Mouse (Mus musculus) kidney, adult 2 months (tissue): ENCODE measurements around the gene Hist1h3d. TPM values are rescaled to one million over a fixed set of nuclear protein-coding genes. Genes with fewer than 3 reads are reported as not detected.
A peak's percentile ranks its signal among the peaks of the same experiment; 100 is the strongest.
"Not testable (repeated sequence)": the region's sequence is repeated elsewhere in the genome, so short reads cannot be mapped to it uniquely, and the experiment has no call there.

Experiments used
- DNase-seq: peaks from one replicate; pipeline ENCODE4 v3.0.0; 2021
- H3K27ac ChIP-seq: fragments of 200-500 bp; 2 replicates; pipeline ENCODE4 v1.5.1; 2012; ENCODE audit warnings: low read depth, low read length, control low read depth, inconsistent platforms; ENCODE audit not compliant: insufficient read depth
- H3K27me3 ChIP-seq: fragments of 200-500 bp; replicated peaks from 2 replicates; pipeline ENCODE4 v1.6.1; 2012; ENCODE audit warnings: mild to moderate bottlenecking, moderate library complexity, low read length, inconsistent platforms; ENCODE audit not compliant: control insufficient read depth, insufficient read depth
- H3K36me3 ChIP-seq: fragments of 200-500 bp; 2 replicates; pipeline ENCODE4 v1.6.1; 2012; ENCODE audit warnings: mild to moderate bottlenecking, moderate library complexity, low read length, inconsistent platforms; ENCODE audit not compliant: control insufficient read depth, insufficient read depth
- H3K4me1 ChIP-seq: fragments of 200-500 bp; 2 replicates; pipeline ENCODE4 v1.6.1; 2011; ENCODE audit warnings: low read length; ENCODE audit not compliant: control insufficient read depth, insufficient read depth
- H3K4me3 ChIP-seq: fragments of 200-500 bp; 2 replicates; pipeline ENCODE4 v1.5.1; 2011; ENCODE audit warnings: mild to moderate bottlenecking, low read depth, low read length, control low read depth; ENCODE audit not compliant: insufficient read depth
- CTCF ChIP-seq: fragments of 200-500 bp; conservative IDR thresholded peaks from 2 replicates; pipeline ENCODE4 v1.5.1; 2011; ENCODE audit warnings: low read depth, mild to moderate bottlenecking, control low read depth, low read length, moderate library complexity, mixed read lengths; ENCODE audit not compliant: insufficient read depth, insufficient read length
- POLR2A ChIP-seq: fragments of 200-500 bp; IDR thresholded peaks from one replicate; pipeline ENCODE4 v1.6.1; 2011; ENCODE audit warnings: low read depth, low read length, control low read depth
- WGBS: fragments of 180-500 bp; shearing (Covaris S2); methylation state at CpG from one replicate; pipeline ENCODE4 v1.1.7; 2018; 5-methylcytosine and 5-hydroxymethylcytosine counted together
- polyA plus RNA-seq: library from polyadenylated mRNA; depleted of rRNA; stranded (reverse); fragments of >200 nt; gene quantifications from 2 replicates; pipeline ENCODE4 v1.2.3, GENCODE M21; 2012

Gene Hist1h3d
- polyA plus RNA-seq, 1 experiment: 0.88 TPM

DNA sequence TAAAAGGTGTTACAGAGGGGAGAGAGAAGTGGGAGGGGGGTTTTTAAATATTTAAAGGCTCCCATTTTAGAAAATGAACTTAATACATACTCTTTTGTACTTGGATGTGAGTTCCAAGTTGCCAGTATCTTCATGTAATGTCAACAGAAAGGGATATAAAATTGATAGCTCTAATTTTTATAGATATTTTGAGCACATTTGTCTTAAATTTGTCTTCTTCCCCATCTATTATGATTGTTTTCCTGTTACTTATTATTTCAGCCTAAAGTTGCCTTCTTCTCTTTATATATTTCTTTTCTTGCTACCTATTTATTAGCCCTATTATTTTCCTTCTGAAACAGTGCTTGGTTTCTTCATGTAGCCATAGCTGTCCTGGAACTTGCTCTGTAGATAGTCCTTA lies 22.6 kb upstream of the Hist1h3d start, which contains the start of gene Hist1h1d:
Gene Hist1h1d, plus strand, starts transcription at position 301 of the 400 bp plus-strand sequence.
- no peak for DNase-seq
- Histone ChIP-seq H3K4me3 (no peak within 1 kb of the TSS), H3K27ac (no peak within 1 kb of the TSS), H3K27me3 (no peaks in the 10 kb centered on the region), H3K36me3 (no peaks in the 10 kb centered on the region), H3K4me1 (no peaks in the 10 kb centered on the region)
- TF ChIP-seq POLR2A: no peak
- no peak for TF ChIP-seq CTCF

DNA sequence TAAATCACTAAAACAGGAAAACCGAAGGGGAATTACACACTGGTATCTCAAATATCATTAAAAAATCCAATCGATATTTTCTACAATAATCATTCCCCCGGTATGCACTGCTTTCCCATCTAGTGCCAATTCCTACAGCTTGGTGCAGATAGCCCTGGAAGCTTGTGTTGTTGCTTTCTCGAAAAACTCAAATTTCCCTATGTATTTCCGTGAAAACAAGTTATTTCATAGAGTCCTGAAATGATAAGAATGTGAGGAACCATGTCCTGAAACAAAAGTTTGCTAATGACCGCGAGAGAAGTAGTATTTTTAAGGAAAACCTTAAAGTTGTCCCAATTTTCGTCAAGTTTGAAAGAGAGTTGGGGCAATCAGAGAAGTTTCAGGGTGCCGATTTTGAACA lies 21.2 kb upstream of the Hist1h3d start:
- 18% methylated on average over 9 of the region's 9 CpGs for WGBS
- H3K36me3 ChIP-seq: no peaks in the 10 kb centered on the region
- no peaks in the 10 kb centered on the region for H3K4me1 ChIP-seq
- TF ChIP-seq POLR2A (no peak), CTCF (no peak)
- no peaks in the 10 kb centered on the region for H3K27me3 ChIP-seq
- no peak for DNase-seq
- no peak overlapping the region for H3K27ac ChIP-seq
- peak overlapping the region; percentile 52; the same call in 1 of the 2 replicates for H3K4me3 ChIP-seq

DNA sequence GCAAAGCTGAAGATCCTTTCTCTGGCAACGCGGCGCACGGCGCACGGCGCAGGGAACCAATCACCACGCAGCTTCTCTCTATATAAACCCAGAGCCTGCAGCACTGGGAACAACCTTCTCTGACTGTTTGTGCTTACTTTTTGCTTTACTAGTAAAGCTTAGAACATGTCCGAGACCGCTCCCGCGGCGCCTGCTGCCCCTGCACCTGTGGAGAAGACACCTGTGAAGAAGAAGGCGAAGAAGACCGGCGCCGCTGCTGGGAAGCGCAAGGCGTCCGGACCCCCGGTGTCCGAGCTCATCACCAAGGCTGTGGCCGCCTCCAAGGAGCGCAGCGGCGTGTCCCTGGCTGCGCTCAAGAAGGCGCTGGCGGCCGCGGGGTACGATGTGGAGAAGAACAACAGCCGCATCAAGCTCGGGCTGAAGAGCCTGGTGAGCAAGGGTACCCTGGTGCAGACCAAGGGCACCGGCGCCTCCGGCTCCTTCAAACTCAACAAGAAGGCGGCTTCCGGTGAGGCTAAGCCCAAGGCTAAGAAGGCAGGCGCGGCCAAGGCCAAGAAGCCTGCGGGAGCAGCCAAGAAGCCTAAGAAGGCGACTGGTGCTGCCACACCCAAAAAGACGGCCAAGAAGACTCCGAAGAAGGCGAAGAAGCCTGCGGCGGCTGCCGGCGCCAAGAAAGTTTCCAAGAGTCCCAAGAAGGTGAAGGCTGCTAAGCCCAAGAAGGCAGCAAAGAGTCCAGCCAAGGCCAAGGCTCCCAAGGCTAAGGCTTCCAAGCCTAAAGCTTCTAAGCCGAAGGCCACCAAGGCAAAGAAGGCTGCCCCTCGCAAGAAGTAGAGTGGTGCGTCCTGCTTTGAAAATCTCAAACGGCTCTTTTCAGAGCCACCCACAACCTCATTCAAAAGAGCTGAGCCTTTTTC lies 20.4 kb upstream of the Hist1h3d start:
- Histone ChIP-seq H3K4me3 (peak overlapping the region; percentile 52), H3K27ac (peak overlapping the region; percentile 66; the same call in 1 of the 2 replicates), H3K36me3 (no peaks in the 10 kb centered on the region), H3K4me1 (no peaks in the 10 kb centered on the region), H3K27me3 (no peaks in the 10 kb centered on the region)
- DNase-seq: peak; percentile 73
- WGBS: under 1% methylated on average over 54 of the region's 54 CpGs
- TF ChIP-seq CTCF: no peak
- TF ChIP-seq POLR2A: peak; percentile 15

DNA sequence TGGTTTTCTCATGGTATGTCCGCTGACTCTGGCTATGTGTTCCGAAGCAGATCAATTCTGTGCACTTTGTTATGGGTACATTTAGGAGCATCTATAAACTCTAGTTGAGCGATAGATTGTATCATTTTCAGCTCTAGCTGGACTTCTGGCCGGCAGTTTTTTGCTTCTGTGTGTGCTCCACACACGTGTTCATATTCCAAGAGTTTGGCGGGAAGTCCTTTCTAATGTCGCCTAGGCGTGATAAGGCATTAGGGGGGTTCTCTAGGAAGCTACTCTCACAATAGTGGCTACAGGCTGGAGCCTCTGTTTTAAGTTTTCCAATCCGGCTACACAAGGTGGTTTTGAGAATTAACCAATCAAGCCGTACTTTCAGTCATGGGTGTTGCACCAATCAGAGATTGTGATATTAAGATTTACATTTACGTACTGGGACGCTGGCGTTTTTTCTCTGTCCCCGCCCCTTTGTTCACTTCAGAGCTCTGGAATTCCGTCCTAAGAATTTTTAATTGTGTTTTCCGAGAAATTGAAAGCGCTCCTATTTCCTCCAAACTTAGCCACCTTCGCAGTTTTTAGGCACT lies 19.6 kb upstream of the Hist1h3d start:
- H3K27me3 ChIP-seq: no peaks in the 10 kb centered on the region
- TF ChIP-seq CTCF (no peak), POLR2A (no peak)
- peak; percentile 91 for DNase-seq
- H3K36me3 ChIP-seq: no peaks in the 10 kb centered on the region
- peak overlapping the region; percentile 52 for H3K4me3 ChIP-seq
- H3K4me1 ChIP-seq: no peaks in the 10 kb centered on the region
- H3K27ac ChIP-seq: peak overlapping the region; percentile 84
- WGBS: under 1% methylated on average over 18 of the region's 18 CpGs

DNA sequence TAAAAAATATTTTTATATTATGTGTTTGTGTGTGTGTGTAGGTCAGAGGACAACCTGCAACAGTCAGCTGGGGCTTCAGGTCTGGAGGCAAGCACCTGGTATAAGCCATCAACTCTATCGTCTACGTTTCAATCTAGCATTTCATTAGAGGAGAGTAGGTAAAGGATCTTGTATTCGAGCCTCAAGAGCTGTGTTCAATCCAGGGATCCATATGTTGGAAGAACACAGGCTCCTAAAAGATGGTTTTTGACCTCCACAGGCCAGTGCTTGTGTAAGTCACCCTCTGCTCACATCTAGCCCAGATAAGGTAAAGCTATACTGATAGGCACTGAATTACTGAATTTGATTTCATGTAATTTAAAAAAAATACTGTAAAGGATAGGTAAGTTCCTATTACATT lies 18.7 kb upstream of the Hist1h3d start:
- Histone ChIP-seq H3K36me3 (no peaks in the 10 kb centered on the region), H3K4me1 (no peaks in the 10 kb centered on the region), H3K4me3 (no peak overlapping the region), H3K27ac (no peak overlapping the region), H3K27me3 (no peaks in the 10 kb centered on the region)
- no peak for DNase-seq
- TF ChIP-seq POLR2A (no peak), CTCF (no peak)
- WGBS: 71% methylated on average over 3 of the region's 3 CpGs

DNA sequence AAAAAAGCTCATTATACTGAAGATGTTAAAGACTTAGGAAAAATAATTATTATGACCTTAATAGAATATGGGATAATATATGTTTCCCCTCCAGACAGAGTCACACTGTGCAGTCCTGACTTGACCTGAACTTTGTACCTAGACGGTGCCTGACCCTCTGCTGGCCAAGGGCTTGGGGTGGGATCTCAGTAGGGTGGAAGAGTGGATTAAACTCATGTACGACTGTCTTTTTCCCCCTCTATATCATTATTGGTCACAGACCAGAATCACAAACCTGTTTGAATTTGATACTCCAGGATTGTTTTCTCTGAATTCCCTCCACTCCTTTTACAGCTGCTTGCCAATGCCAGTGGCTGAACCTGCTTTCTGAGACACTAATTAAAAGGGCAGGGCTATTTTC lies 14.9 kb upstream of the Hist1h3d start:
- 26% methylated on average over 2 of the region's 2 CpGs for WGBS
- DNase-seq, H3K4me1 ChIP-seq, H3K4me3 ChIP-seq, H3K36me3 ChIP-seq, H3K27ac ChIP-seq, H3K27me3 ChIP-seq: not testable (repeated sequence)

DNA sequence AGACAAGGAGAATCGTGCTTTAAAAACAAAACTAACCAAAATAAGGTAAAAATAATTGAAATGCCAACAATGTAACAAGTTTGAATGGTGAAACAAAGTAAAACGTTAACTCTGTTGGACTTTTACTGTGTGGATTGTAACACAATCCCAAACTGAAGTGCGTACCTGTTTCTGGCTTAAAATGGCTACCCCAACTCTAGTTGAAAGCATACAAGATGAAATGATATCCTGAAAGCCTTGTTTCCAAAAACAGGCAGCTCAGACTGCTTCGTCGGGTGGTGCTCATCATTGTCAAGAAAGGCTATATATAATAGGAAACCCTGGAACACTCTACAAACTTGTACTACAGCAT lies 14.1 kb upstream of the Hist1h3d start:
- not testable (repeated sequence) for H3K4me1 ChIP-seq, H3K4me3 ChIP-seq, DNase-seq, H3K27ac ChIP-seq, H3K36me3 ChIP-seq, H3K27me3 ChIP-seq
- 2% methylated on average over 2 of the region's 5 CpGs for WGBS
